Mouse (Mus musculus): ENCODE measurements around the gene Lhx5. TPM values are rescaled to one million over a fixed set of nuclear protein-coding genes. Genes with fewer than 3 reads are reported as not detected.

The Lhx5 gene
- total and polyA plus RNA-seq, 2 experiments from 2014 or later: not detected

DNA sequence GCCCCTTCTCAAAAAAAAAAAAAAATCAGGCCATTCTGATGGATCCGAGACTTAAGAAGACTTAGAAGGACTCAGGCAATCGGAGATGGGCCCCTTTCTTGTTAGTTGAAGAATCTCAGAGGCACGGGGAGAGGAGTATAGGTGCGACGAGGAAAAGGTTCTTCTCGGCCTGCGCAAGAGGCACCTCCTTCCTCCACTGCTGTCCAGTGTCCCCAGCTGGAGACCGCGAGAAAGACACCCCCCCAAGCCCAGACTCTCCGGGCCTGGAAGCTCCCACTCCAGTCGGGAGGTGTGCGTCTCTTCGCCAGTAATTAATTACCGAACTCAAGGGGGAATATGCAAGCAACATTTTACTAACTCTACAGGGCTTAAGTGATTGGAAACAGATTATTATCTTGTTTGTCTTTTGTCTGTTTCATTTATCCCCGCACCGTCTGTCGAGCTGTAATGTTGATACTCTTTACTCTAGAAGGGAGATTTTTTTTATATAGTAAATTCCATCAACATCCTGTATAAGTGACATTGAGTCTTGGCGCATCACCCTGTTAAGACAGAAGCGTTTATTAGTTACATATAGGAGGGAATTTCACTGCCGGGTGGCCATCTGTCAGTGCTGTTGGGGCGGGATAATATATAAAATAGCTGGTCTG, 3.2 kb upstream of the Lhx5 start:
- ATAC-seq (ENCODE audit: insufficient read depth, low read depth) (no peak), DNase-seq (ENCODE audit: low spot score) (no peak)
- Histone ChIP-seq H3K9me3 (replicated peaks; ENCODE audit: control insufficient read depth, low read length) (no peaks in the 10 kb centered on the region), H3K36me3 (replicated peaks; ENCODE audit: control insufficient read depth, insufficient read depth, low read length) (no peaks in the 10 kb centered on the region), H3K4me2 (ENCODE audit: low read depth, low read length) (no peak overlapping the region), H3K4me3 (ENCODE audit: low read depth, low read length) (no peak overlapping the region), H3K9ac (replicated peaks; ENCODE audit: low read depth, low read length) (no peak overlapping the region), H3K4me1 (ENCODE audit: control insufficient read depth, insufficient read depth) (no peaks in the 10 kb centered on the region), H3K27ac (ENCODE audit: low read depth) (no peak overlapping the region), H3K27me3 (ENCODE audit: control insufficient read depth, insufficient read depth, low read length) (peaks cover 97% of the 10 kb centered on the region)
- WGBS: 3% methylated on average over 21 of the region's 21 CpGs
- no peak for TF ChIP-seq EP300 (IDR thresholded peaks at IDR 0.05; ENCODE audit: low read depth)
- no peak for TF ChIP-seq CTCF (IDR thresholded peaks at IDR 0.05; ENCODE audit: low read depth)

DNA sequence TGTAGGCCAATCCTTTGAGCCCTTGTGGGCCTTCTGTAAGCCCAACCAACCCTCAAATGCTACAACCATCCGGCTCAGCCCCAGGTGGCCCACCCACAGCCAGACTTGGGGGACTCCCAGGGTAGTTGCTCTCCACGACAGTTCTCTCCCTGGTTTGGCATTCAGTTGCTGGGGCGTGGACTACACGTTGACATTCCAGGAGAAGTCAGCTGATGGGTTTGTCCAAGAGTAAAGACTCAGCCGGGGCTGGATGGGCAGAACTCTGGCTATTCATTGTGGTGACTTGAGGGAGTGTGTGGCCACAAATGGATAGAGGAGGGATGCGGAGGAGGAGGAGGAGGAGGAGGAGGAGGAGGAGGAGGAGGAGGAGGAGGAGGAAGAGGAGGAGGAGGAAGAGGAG, 2.5 kb upstream of the Lhx5 start:
- ATAC-seq (ENCODE audit: insufficient read depth, low read depth): no peak
- TF ChIP-seq CTCF (IDR thresholded peaks at IDR 0.05; ENCODE audit: low read depth): no peak
- TF ChIP-seq EP300 (IDR thresholded peaks at IDR 0.05; ENCODE audit: low read depth): no peak
- Histone ChIP-seq H3K9ac (replicated peaks; ENCODE audit: low read depth, low read length) (no peak overlapping the region), H3K4me1 (ENCODE audit: control insufficient read depth, insufficient read depth) (no peaks in the 10 kb centered on the region), H3K4me2 (ENCODE audit: low read depth, low read length) (no peak overlapping the region), H3K27me3 (ENCODE audit: control insufficient read depth, insufficient read depth, low read length) (peaks cover 97% of the 10 kb centered on the region), H3K9me3 (replicated peaks; ENCODE audit: control insufficient read depth, low read length) (no peaks in the 10 kb centered on the region), H3K36me3 (replicated peaks; ENCODE audit: control insufficient read depth, insufficient read depth, low read length) (no peaks in the 10 kb centered on the region), H3K4me3 (ENCODE audit: low read depth, low read length) (no peak overlapping the region), H3K27ac (ENCODE audit: low read depth) (no peak overlapping the region)
- no peak for DNase-seq (ENCODE audit: low spot score)
- 1% methylated on average over 5 of the region's 6 CpGs for WGBS

DNA sequence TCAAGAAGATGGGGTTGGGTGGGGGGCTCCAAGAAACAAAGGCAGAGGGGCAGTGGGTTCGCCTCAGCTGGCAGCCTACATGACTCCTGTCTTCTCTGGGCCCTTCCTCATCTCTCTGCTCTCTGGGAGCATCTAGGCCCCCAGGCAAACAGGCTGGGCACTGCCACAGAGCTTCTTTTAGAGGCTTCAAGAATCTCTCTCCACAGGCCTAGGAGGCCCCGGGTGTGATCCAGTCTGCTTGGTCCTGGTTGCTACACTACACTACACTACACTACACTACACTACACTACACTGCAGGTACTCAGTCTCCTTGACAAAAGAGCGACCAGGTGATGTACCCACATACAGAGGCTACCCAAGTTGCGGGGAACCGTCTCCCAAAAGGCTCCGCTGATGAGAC, 1.8 kb upstream of the Lhx5 start:
- ATAC-seq (ENCODE audit: insufficient read depth, low read depth) (no peak), DNase-seq (ENCODE audit: low spot score) (no peak)
- Histone ChIP-seq H3K4me1 (ENCODE audit: control insufficient read depth, insufficient read depth) (no peaks in the 10 kb centered on the region), H3K9ac (replicated peaks; ENCODE audit: low read depth, low read length) (no peak overlapping the region), H3K27me3 (ENCODE audit: control insufficient read depth, insufficient read depth, low read length) (peaks cover 97% of the 10 kb centered on the region), H3K9me3 (replicated peaks; ENCODE audit: control insufficient read depth, low read length) (no peaks in the 10 kb centered on the region), H3K27ac (ENCODE audit: low read depth) (no peak overlapping the region), H3K36me3 (replicated peaks; ENCODE audit: control insufficient read depth, insufficient read depth, low read length) (no peaks in the 10 kb centered on the region), H3K4me3 (ENCODE audit: low read depth, low read length) (no peak overlapping the region), H3K4me2 (ENCODE audit: low read depth, low read length) (no peak overlapping the region)
- TF ChIP-seq CTCF (IDR thresholded peaks at IDR 0.05; ENCODE audit: low read depth) (no peak), EP300 (IDR thresholded peaks at IDR 0.05; ENCODE audit: low read depth) (no peak)
- 5% methylated on average over 6 of the region's 6 CpGs for WGBS

DNA sequence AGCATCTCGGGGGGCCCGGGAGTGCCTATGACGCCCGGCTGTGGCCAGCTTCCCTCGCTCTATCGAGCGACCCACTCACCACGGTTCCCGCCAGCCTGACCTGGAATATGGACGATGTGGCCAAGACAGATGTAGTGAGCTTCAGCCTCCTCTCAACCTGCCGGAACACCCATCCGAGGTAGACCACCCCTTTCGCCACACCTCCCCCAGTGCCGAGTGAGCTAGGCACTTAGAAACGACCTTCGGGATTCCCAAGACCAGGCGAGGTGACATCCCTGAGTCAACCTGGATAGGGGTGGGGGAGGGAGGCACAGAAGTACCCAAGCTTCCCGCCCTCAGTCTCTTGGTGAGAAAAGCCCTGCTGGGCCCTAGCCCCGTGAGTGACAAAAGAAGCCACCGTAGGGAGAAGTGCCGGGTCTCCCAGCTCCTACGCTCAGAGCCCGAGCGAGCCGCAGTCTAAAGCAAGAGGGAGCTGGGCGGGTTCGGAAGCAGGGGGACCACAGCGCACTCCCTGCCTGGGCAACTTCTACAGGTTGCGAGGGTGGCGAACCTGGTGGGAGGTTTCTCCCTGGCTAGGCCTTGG, 407 bp upstream of the Lhx5 start:
- no peak overlapping the region for H3K27ac ChIP-seq (ENCODE audit: low read depth)
- no peak overlapping the region for H3K4me2 ChIP-seq (ENCODE audit: low read depth, low read length)
- no peaks in the 10 kb centered on the region for H3K9me3 ChIP-seq (replicated peaks; ENCODE audit: control insufficient read depth, low read length)
- no peak overlapping the region for H3K4me3 ChIP-seq (ENCODE audit: low read depth, low read length)
- no peak overlapping the region for H3K9ac ChIP-seq (replicated peaks; ENCODE audit: low read depth, low read length)
- peaks cover 3% of the 10 kb centered on the region; the same call in 1 of the 2 replicates for H3K4me1 ChIP-seq (ENCODE audit: control insufficient read depth, insufficient read depth)
- DNase-seq (ENCODE audit: low spot score): no peak
- no peak for ATAC-seq (ENCODE audit: insufficient read depth, low read depth)
- H3K27me3 ChIP-seq (ENCODE audit: control insufficient read depth, insufficient read depth, low read length): peaks cover 98% of the 10 kb centered on the region
- no peaks in the 10 kb centered on the region for H3K36me3 ChIP-seq (replicated peaks; ENCODE audit: control insufficient read depth, insufficient read depth, low read length)
- WGBS: 2% methylated on average over 30 of the region's 30 CpGs
- TF ChIP-seq EP300 (IDR thresholded peaks at IDR 0.05; ENCODE audit: low read depth) (no peak), CTCF (IDR thresholded peaks at IDR 0.05; ENCODE audit: low read depth) (no peak)

DNA sequence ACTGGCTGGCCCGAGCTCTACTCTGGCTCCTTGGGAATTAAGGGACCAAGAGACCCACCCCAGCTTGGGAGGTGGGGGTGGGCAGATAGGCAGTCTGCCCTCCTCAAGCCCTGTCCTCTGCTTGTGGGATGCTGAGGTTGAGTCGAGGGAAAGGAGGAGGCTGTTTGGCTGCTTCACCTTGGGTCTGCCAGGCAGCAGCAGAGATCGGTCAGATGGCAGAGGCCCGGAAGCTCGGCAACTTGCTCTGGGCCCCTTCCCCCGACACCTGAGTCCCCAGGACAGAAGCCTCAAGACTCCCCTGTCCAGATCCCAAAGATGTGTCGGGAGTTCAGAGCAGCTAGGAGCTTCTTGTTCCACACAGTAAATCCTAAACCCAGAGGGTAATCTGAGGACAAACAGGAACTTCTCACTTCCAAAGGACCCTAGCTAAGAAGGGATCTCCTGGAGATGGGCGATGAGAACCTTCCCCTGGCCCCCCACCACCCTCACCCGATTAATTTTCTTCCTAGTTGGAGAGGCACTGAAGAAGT, 1.1 kb downstream of the Lhx5 start:
- TF ChIP-seq CTCF (IDR thresholded peaks at IDR 0.05; ENCODE audit: low read depth) (no peak), EP300 (IDR thresholded peaks at IDR 0.05; ENCODE audit: low read depth) (no peak)
- H3K27me3 ChIP-seq (ENCODE audit: control insufficient read depth, insufficient read depth, low read length): peaks cover 98% of the 10 kb centered on the region
- DNase-seq (ENCODE audit: low spot score): no peak
- WGBS: 2% methylated on average over 9 of the region's 9 CpGs
- H3K9ac ChIP-seq (replicated peaks; ENCODE audit: low read depth, low read length): no peak overlapping the region
- H3K4me3 ChIP-seq (ENCODE audit: low read depth, low read length): no peak overlapping the region
- no peaks in the 10 kb centered on the region for H3K9me3 ChIP-seq (replicated peaks; ENCODE audit: control insufficient read depth, low read length)
- no peak overlapping the region for H3K27ac ChIP-seq (ENCODE audit: low read depth)
- ATAC-seq (ENCODE audit: insufficient read depth, low read depth): no peak
- H3K36me3 ChIP-seq (replicated peaks; ENCODE audit: control insufficient read depth, insufficient read depth, low read length): no peaks in the 10 kb centered on the region
- H3K4me2 ChIP-seq (ENCODE audit: low read depth, low read length): no peak overlapping the region
- peaks cover 4% of the 10 kb centered on the region; the same call in 1 of the 2 replicates for H3K4me1 ChIP-seq (ENCODE audit: control insufficient read depth, insufficient read depth)

Measured in heart, postnatal 0 days (tissue).